Mouse (Mus musculus): ENCODE results near the gene Foxm1.
A peak's percentile ranks its signal among the peaks of the same experiment; 100 is the strongest.
"Not testable (repeated sequence)": the region's sequence is repeated elsewhere in the genome, so short reads cannot be mapped to it uniquely, and the experiment has no call there.

The Foxm1 gene

DNA sequence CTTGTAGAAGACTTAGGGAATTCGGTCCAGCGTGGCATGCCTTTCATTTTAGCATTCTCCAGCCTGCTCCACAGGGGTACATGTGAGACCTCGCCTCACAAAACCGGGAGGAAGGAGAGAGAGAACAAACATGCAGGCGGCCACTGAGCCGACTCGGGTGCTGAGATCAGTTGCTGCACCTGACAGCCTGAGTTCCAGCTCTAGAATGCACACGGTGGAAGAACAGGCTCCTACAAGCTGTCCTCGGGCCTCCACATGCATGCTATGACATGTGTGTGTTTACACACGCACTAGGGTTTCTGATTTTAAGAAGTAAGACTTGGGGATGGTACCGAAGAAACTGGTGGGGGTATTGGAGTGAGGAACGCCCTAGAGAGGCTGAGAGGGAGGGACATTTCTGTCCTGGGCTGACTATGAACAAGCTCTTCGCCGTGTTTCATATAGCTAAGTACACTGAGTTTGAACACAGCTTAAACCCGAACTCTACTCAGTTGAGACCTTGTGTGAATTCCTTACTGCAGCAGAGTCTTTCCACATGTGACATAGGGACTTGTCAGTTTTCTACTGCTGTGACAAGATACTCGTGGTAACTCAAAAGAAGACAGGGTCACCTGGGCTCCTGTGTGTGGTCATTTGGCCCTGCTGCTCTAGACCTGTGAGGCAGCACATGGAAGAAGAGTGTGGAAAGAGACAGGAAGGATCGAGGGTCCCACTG, 13.8 kb downstream of the Foxm1 start:
- DNase-seq (ENCODE audit: low spot score in 2 of 2): no peak

DNA sequence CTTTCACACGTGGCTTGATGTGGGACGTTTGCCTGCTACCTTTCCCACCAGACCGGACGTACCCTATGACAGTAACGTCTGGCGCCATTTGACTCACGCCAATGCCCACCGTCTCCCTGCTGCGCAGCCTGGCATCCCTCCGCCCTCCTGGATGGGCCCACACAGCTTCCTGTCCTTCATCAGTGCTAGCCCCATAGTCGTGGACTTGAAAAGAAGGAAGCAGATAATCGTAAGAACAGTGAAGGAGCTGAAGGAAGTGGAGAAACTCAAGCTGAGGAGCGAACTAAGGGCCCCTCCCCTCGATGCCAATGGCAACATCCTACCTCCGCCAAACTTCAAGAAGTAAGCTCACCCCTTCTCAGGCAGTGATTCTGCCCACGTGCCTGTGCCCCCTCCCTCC, 16.9 kb downstream of the Foxm1 start:
- DNase-seq (ENCODE audit: low spot score in 2 of 2): no peak

DNA sequence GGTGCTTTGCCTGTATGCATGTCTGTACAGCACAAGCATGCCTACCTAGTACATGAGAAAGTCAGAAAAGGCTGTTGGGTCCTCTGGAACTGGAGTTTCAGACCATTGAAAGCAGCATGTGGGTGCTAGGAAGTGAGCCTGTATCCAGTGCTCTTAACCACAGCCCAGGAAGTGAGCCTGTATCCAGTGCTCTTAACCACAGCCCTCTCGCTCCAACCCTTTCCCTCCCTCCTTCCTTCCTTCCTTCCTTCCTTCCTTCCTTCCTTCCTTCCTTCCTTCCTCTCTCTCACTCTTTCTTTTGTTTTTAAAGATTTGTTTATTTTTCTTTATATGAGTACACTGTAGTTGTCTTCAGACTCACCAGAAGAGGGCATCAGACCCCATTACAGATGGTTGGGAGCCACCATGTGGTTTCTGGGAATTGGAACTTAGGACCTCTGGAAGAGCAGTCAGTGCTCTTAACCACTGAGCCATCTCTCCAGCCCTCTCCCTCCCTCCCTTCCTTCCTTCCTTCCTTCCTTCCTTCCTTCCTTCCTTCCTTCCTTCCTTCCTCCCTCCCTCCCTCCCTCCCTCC, 17.9 kb downstream of the Foxm1 start:
- DNase-seq (ENCODE audit: low spot score in 2 of 2): not testable (repeated sequence)

DNA sequence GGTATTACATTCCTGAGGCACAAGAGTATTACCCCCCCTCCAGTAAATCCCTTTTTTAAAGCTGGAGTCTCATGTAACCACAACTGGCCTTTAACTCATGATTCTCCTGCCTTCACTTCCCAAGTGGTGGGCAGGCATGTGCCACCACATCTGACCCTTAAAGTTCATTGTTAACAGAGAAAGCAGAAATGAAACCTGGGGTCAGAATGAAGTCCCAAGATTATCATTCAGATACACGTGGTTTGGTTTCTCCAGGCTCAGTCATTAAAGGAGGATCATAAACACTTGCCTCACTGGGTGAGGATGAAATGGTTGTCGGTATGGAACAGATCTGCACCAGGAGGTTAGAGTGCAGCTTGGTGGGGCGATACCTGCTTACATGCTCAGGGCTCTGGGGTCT, 18.5 kb downstream of the Foxm1 start:
- no peak for DNase-seq (ENCODE audit: low spot score in 2 of 2)

DNA sequence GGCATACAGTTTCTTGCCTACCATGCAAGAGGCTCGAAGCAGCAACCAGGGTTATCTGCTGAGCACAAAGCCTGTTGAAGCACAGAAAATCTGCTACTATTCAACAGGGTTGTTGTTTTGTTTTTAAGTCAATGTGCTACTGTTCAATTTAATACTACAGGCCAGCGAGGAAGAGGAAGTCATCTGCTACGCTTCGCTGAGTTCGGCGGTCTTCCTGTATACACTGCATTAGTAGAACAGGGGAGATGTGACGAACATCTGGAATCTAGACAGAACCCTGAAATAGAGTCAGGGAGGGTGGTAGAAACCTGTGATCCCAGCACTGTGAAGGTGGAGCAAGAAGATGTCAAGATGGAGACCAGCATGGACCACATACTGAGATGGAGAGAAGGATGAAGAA, 21.0 kb downstream of the Foxm1 start:
- no peak for DNase-seq (ENCODE audit: low spot score in 2 of 2)

DNA sequence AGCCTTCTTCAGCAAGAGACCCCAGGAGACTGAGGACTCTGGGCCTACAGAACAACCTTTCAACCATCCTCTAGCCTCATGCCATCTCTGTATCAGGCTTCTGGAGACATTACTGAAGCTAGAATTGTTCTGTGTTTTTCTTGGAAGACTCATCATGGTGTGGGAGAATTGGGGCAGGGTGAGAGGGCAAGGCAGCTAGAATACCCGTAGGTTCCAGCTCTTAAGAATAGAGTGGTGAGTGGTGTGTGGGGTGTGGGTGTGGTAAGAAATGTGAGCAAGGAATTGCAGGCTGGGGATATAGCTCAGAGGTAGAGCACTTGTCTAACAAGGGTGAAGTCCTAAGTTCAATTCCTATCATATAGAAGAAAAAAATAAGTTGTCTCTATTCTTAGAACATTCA, 22.3 kb downstream of the Foxm1 start:
- no peak for DNase-seq (ENCODE audit: low spot score in 2 of 2)

DNA sequence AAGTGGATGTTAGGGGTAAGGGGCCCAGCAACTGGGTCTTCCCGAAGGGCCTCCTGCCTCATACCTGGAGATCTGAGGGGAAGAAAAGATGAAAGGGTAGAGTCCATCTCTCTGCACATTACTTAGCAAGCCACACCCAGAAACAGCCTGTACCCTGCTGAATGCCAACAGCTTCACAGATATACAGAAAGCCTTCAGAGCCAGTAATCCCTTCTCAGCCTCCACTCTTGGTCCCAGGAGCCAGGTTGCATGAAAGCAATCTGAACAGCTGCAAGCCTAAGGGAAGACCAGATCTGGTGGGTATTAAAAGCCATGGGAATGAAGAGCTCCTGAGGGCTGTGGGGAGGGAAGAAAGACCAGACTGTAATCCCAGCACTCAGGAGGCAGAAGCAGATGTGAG, 26.4 kb downstream of the Foxm1 start:
- no peak for DNase-seq (ENCODE audit: low spot score in 2 of 2)

DNA sequence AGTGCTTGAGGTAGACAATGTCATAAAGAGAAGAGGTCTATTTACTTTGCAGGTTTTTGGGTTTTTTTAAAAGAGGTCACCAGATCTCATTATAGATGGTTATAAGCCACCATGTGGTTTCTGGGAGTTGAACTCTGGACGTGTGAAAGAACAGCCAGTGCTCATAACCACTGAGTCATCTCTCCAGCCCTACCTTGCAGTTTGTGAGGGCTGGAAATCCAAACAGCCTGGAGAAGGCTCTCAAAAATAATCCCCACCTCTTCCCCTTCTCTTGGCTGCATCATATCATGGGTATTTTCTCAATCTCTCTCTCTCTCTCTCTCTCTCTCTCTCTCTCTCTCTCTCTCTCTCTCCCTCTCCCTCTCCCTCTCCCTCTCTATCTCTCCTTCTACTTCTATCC, 27.9 kb downstream of the Foxm1 start:
- no peak for DNase-seq (ENCODE audit: low spot score in 2 of 2)

DNA sequence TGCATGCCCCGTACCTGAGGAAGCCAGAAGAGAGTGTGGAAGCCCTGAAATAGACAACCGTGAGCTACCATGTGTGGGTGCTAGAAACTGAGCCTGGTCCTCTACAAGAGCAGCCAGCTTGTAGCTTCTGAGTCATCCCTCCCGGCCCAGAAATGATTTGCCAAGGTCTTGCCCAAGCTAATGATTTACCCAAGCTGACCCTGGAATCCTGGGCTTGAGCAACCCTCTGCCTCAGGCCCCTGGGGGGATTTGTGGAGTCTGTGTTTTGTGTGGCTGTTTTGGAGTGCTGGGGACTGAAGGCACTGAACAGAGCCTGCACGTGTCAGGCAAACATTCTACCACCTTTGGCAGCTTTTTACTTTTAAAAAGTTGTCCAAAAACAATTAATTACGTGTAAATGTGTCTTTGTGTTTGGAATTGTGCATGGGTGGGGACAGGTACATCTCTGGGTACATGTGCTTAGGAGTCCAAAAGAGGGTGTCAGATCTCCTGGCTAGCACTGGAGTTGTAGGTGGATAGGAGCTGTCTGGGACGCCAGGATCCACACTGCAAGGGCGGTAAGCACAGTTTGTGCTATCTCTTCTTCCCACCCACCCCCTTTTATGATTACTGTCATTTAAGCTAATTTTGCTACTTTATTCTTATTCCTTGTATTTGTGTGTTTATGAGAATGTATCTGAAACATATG, 35.0 kb downstream of the Foxm1 start:
- no peak for DNase-seq (ENCODE audit: low spot score in 2 of 2)

DNA sequence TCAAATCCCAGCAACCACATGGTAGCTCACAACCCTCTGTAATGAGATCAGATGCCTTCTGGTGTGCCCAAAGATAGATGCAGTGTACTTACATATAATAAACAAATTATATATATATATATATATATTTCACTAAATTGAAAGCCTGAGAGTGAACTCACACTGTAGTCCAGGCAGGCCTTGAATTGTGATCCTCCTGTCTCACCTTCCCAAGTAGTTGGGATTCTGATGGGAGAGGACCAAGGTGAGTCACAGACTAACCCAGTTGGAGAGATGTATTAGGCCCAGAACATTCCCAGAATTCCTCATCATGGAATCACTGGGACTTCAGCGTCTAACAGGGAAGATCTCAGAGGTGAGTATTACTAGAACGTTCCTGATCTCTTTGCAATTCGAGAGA, 36.2 kb downstream of the Foxm1 start, which contains the start of gene Nrip2:
Gene Nrip2 (plus strand): TSS at position 301 of the 400 bp plus-strand sequence.
- DNase-seq (ENCODE audit: low spot score in 2 of 2): no peak

DNA sequence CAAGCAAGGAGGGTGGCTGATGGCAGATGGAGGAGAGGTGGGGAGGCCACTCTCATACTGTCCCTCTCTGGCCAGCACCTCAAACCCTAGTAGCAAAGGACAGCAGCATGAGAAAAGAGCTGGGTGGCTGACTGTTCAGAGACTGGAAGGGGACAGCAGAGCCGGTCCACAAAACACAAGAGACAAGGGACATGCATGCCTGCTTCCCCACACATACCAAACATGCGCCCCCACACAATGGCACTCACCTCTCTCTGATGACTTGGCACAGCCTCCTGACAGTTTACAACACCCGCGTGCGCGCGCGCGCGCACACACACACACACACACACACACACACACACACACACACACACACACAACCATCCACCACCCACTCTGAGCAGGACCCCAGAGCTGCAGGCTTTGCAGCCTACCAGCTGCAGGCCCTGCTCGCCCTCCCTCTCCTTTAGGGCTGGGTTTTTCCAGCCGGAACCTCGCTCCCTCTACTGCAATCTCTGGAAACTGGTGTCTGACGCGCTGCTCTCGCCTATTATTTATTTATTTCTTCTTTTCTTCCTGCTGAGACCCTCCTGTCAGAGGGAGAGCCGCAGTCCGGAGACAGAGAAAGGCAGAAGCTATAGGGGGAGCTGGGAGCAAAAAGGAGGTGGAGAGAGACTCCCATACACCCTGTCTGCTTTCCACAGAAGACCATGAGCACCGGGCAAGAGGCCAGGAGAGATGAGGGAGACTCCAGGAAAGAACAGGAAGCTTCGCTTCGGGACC, 36.8 kb downstream of the Foxm1 start:
- DNase-seq (ENCODE audit: low spot score in 2 of 2): no peak

DNA sequence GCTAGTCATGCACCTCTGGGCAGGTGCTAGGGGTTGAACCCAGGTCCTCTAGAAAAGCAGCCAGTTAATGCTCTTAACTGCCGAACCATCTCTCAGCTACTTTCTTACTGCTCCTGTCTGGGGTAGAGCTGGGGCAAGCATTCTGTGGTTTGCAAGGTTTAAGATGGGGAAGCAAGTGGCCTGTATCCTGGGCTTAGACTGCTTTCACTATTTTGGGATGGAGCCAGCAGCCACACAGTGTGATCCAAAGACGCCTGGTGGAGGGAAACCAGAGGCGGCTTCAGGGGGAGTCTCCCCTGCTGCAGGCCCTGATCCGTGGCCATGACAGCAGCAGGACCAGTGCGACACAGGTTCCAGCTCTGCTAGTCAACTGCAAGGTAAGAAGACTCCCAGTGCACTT, 41.9 kb downstream of the Foxm1 start:
- DNase-seq (ENCODE audit: low spot score in 2 of 2): no peak

DNA sequence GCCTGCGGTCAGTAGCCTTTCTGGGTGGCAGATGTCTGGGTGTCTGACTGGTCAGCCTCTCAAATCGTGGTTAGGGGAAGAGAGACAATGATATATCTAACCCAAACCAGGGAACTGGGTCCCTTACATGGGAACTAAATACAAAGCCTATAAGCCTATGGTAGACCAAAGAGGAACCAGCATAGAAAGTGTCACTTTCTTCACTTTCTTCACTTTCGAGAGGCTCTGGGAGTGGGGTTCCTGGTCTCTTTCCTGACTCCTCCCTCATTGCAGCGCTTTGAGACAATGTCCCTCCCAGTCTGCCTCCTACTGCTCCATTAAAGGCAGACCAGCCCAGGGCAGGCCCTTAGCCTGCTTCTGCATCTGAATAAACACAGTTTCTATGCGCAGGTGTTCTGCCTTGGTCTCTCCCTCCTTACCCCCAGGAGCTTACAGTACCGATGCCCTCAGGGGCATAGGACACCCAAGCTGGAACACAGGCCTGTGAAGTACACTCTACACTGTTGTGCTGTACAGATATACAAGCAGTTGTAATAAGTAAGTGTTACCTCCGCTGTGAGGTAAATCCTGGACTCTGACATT, 45.9 kb downstream of the Foxm1 start:
- DNase-seq (ENCODE audit: low spot score in 2 of 2): no peak

DNA sequence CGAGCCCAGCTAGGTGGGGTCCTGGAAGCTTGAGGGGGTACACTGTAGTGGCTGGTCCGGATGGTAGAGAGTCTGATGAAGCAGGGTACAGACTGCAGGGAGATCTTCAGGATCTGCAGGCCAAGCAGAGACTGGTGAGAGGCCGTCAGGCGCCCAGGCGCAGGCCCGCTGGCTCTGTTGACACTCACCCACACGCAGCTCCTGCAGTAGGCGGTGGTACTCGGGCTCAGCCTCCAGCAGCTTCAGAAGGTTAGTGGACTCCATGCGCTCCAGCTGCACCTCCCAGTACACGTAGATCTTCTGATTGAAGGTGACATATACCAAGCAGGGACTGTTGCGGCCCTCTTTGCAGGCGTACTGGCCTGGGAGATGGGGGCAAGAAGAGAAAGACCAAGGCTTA, 47.5 kb downstream of the Foxm1 start:
- DNase-seq (ENCODE audit: low spot score in 2 of 2): no peak

DNA sequence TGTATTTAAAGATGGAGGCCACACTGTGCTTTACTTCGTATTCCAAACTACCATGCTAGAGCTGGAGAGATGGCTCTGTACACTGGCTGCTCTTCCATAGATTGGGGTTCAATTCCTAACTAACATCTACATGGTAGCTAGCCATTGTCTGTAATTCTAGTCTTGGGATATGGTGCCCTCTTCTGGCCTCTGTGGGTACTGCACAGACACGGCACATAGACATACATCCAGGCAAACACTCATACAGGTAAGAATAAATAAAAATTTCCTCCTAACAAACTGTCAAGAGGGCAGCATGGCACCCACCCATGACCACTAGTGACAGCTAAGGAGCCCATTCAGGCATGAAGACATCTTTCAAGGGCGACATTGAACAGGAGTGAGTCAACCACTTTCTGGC, 48.3 kb downstream of the Foxm1 start:
- peak; percentile 73 to 90 for DNase-seq (ENCODE audit: low spot score in 2 of 2)

DNA sequence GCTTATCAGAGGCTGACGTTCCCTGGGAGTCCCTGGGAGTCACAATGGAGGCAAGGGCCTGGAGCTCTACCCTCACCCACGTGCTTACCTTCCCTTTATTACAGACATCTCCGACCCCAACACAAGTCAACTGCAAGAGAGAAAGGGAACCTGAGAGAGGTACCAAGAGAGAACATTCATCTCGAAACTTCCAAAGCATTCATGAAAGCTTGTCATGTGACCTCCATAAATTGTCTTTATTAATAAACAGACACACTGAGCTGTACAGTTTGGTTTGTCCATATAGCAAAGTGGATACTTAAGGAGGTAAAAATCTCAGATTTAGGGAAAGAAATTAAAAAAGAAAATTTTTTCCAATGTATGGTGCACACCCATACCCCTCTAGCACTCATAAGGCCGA, 53.4 kb downstream of the Foxm1 start:
- no peak for DNase-seq (ENCODE audit: low spot score in 2 of 2)

DNA sequence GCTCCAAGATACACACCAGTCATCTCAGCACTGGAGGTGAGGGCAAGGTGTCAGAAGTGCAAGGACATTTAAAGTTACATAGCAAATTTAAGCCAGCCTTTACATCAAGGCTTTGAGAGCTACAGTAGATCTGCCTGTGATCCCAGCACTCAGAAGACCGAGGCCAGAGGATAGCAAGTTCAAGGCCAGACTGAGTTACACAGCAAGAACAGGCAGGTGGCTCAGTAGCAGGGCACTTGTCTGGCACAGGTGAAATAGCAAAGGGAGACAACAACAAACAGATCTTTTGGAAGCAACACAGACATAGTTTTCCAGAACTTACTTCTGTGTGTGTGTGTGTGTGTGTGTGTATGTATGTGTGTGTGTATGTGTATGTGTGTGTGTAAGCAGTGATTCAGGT, 55.3 kb downstream of the Foxm1 start:
- no peak for DNase-seq (ENCODE audit: low spot score in 2 of 2)

DNA sequence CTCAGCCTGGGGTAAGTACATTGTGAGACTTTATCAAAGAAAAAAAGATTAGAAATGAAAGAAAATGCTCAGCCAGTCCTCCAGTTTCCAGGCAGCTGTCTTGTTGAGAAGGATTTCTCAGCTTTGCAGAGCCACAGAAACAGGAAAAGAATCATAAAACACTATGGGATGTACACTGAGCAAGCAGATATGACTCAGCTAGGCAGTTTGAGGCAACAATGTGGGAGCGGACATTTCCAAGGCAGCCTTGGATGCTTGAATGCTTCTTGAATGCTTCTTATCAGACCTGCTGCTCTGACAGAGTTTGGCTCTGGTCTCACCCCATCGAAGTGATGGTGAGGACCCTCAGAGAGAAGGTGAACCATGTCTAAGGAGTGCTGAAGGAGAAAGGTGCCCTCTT, 58.3 kb downstream of the Foxm1 start:
- no peak for DNase-seq (ENCODE audit: low spot score in 2 of 2)

DNA sequence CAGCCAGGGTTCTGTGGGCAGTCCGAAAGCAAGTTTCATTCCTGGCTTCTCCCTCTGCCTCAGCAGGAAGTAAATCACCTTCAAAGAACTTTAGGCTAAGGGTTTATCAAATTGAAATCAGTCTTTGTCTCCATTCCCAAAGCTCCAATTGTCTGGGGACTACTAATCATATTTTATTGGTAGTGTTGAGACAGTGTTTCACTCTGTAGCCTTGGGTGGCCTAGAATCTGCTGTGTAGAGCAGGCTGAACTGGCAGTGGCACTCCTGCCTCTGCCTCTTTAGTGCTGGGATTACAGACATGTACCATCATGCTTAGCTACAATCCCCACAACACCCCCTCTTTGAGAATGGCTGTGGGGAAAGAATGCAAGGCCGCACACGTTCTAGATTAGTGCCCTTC, 58.7 kb downstream of the Foxm1 start:
- no peak for DNase-seq (ENCODE audit: low spot score in 2 of 2)

DNA sequence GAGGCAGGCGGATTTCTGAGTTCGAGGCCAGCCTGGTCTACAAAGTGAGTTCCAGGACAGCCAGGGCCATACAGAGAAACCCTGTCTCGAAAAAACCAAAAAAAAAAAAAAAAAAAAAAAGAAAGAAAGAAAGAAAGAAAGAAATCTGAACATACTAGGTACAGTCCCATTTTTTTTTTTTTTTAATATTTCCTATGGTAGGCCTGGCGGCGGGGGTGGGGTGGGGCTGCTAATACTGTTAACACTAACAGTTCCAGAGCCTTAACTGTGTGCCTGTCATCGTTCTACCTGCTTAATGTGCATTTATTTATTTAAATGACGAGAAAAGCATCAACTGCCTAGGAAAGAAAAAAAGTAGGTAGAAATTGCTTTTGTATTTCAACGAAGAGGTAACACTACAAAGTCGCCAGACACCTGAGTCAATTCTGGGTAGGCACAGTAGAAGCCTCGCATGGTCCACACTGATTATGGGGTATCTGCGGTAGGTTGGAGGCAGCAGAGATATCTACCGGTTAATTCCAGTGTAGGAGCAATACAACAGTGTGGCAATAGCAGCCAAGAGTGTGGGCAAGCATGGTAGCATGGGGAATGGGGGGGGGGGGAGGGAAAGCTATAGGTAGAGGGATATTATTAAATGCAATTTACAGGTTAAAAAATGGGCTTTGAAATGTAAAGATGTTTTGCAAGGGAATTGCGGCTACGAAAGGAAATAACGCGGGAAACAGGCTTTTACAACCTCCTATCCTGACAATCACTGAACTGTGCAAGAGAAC, 60.9 kb downstream of the Foxm1 start:
- no peak for DNase-seq (ENCODE audit: low spot score in 2 of 2)

DNA sequence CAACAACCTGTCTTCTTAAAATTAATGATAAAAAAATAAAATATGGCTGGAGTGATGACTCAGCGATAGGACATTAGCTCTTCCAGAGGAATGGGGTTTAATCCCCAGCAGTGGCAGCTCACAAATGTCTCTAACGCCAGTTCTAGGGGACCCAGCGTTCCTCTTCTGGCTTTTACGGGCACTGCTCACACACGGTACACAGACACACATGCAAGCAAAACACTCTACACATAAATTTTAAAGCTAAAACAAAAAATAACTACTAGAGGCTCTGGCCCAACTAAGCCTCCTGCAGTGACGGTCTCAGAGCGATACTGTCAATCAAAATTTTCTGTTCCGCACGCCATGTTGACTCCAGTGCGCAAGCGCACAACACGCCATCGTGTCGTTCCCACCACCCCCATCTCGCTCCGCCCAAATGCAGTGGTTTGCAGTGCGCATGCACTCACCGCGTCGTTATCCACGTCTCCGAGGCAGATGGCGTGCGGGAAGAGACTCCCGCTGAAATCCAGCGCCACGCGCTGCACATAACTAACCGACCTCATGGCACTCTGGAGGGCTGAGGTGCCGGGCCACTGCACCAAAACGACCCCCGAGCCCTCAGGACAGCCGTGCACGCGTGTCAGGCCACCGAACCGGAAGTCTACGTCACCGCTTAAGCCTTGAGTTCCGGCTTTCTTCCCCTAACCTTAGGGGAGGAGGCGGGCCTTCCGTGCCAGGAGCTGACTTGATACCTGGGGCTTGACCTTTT, 61.7 kb downstream of the Foxm1 start, which contains the start of gene Itfg2:
Gene Itfg2 (minus strand): TSS at position 663 of the 751 bp plus-strand sequence.
- DNase-seq (ENCODE audit: low spot score in 2 of 2): peak; percentile 94 to 96
